Mouse (Mus musculus): ENCODE measurements around the gene Trappc3l. TPM values are rescaled to one million over a fixed set of nuclear protein-coding genes. Genes with fewer than 3 reads are reported as not detected.
"Not testable (repeated sequence)": the region's sequence is repeated elsewhere in the genome, so short reads cannot be mapped to it uniquely, and the experiment has no call there.

Gene Trappc3l
- not detected for total RNA-seq (2018; cell fraction: chromatin; rRNA removed)
- total RNA-seq (2018; cell fraction: cytosol; rRNA removed) = not detected
- not detected for total RNA-seq (2018; cell fraction: nucleus; rRNA removed)
- not detected in 3 replicates for polyA plus RNA-seq (2018)

DNA sequence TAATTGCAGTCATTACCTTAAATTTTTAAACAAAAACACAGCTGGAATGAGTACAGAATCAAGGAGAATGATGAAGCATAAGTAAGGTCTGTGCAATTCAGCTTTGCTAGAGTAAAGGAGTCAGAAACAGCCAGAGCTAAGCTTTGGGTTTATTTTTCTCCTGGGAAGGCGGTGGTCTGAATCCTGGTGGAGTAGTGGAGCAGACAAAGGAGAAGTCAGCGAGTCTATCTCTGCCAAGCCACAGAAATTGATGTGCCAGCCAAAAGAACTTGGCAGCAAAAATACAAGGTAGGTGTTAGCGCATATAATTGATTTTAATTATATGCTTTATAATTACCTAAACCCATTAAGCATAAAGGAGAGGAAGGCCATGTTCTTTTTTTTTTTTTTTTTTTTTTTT lies at the start of gene Trappc3l:
Trappc3l (plus strand) TSS at position 197 of the 400 bp plus-strand sequence.
- Histone ChIP-seq H3K36me3 (ENCODE audit: inconsistent target) (no peaks in the 10 kb centered on the region), H3K27ac (no peak within 1 kb of the TSS), H3K4me3 (ENCODE audit: inconsistent target) (no peak within 1 kb of the TSS), H3K79me2 (ENCODE audit: inconsistent target) (no peaks in the 10 kb centered on the region)
- WGBS (ENCODE audit: missing documents) = 86% methylated on average over 2 of the region's 3 CpGs

DNA sequence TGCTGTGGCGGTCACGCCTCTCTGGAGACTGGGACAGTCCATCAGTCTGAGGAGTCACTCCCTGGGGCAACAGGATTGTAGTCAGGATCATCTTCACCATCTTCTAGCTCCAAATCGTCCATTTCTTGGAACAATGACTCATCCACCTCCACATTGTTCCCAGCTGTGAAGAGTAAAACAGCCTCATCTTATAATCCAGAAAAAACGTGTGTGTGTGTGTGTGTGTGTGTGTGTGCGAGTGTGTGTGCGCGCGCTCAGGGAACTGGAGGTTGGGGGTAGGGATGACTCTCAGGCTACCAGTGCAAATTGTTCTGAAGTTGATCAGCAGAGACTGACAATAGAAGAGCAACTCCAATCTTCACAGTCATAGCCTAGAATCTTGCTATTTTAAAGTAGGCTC lies 40.7 kb upstream of the Trappc3l start:
- 93% methylated on average over 5 of the region's 8 CpGs for WGBS (ENCODE audit: missing documents)
- H3K36me3 ChIP-seq (ENCODE audit: inconsistent target) = peaks cover 65% of the 10 kb centered on the region
- H3K4me3 ChIP-seq (ENCODE audit: inconsistent target); H3K79me2 ChIP-seq (ENCODE audit: inconsistent target); H3K27ac ChIP-seq: not testable (repeated sequence)

DNA sequence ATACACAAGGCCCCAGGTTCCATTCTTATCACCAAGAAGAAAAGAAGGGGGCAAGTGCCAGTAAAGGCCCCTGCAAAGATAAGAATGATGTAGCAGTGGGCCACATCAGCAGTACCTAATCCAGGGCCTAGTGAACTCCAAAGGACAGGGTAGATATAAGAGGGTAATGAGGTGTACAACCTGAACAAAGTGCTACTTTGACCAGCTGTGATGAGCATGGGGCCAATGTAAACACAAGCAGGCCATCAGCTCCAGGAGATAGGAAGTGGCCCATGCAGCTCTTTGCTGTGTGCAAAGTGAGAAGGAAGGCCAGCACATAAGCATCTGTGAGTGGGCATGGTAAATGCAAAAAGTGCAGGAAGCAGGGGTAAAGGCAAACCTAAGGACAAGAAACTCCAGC lies 39.0 kb upstream of the Trappc3l start:
- Histone ChIP-seq H3K36me3 (ENCODE audit: inconsistent target) (peaks cover 53% of the 10 kb centered on the region), H3K79me2 (ENCODE audit: inconsistent target) (no peaks in the 10 kb centered on the region), H3K27ac (no peak overlapping the region), H3K4me3 (ENCODE audit: inconsistent target) (no peak overlapping the region)

DNA sequence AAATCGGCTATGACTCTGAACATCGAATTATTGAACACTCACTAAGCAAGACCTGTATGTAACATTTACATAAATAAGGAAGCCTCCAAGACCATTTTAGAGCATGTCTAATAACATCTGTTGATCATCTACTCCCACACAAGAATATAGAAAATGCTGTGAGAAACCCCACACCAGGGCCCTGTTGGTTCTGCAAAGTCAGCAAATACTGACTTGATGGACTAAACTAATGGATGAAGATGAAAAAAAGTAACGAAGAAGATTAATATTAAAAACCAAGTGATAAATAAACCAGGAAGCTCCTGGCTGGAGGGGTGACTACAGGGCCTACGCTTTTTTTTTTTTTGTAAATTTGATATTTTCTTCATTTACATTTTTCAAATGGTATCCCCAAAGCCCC lies 24.8 kb upstream of the Trappc3l start:
- peaks cover 12% of the 10 kb centered on the region for H3K36me3 ChIP-seq (ENCODE audit: inconsistent target)
- 100% methylated on average over 3 of the region's 4 CpGs for WGBS (ENCODE audit: missing documents)
- H3K27ac ChIP-seq = no peak overlapping the region
- peaks cover 60% of the 10 kb centered on the region for H3K79me2 ChIP-seq (ENCODE audit: inconsistent target)
- H3K4me3 ChIP-seq (ENCODE audit: inconsistent target) = no peak overlapping the region

DNA sequence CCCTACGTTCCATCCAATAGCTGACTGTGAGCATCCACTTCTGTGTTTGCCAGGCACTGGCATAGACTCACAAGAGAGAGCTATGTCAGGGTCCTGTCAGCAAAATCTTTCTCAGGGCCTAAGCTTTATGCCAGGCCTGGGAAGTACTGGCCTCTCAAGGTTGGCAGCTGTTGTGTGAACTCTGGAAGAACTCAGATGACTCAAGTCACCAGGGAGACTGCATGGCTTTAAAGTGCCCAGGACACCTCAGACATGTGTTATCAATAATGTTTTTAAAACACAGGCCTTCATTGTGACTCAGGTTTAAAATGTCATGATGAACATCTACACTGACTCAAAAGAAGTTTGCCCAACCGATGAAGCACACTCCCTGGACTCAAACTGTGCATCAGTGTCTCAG lies 24.2 kb upstream of the Trappc3l start:
- peaks cover 67% of the 10 kb centered on the region for H3K79me2 ChIP-seq (ENCODE audit: inconsistent target)
- peaks cover 12% of the 10 kb centered on the region for H3K36me3 ChIP-seq (ENCODE audit: inconsistent target)
- WGBS (ENCODE audit: missing documents) = 85% methylated on average over 2 of the region's 2 CpGs
- no peak overlapping the region for H3K27ac ChIP-seq
- H3K4me3 ChIP-seq (ENCODE audit: inconsistent target) = no peak overlapping the region

DNA sequence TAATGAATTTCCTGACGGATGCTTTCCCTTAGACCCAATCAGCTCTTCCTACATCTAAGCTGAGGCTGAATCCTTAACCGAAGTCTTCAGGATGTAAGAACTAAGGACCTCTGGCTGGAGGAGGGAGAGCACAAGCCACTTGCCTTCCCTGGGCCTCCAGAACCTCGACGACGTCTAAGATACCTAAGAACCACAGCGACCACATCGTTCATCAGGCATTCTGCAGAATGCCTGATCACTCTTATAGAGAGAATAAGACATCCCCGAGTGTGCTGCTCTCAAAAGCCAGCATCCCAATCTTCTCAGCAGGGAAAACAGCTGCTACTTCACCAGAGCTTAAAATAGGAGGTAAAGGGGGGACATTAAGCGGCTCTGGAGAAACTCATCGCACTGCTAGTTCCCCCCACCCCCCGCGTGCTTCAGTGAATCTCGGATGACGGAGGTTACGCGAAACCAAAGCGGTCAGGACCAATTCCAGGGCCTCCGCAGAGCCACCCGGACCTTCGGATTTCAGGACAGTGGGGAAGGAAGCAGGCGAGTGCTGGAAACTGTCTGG lies 18.6 kb upstream of the Trappc3l start:
- H3K79me2 ChIP-seq (ENCODE audit: inconsistent target) = peaks cover 50% of the 10 kb centered on the region
- WGBS (ENCODE audit: missing documents) = 2% methylated on average over 21 of the region's 21 CpGs
- H3K36me3 ChIP-seq (ENCODE audit: inconsistent target) = no peaks in the 10 kb centered on the region
- H3K4me3 ChIP-seq (ENCODE audit: inconsistent target) = peak overlapping the region; percentile 91
- peak overlapping the region; percentile 64 for H3K27ac ChIP-seq

DNA sequence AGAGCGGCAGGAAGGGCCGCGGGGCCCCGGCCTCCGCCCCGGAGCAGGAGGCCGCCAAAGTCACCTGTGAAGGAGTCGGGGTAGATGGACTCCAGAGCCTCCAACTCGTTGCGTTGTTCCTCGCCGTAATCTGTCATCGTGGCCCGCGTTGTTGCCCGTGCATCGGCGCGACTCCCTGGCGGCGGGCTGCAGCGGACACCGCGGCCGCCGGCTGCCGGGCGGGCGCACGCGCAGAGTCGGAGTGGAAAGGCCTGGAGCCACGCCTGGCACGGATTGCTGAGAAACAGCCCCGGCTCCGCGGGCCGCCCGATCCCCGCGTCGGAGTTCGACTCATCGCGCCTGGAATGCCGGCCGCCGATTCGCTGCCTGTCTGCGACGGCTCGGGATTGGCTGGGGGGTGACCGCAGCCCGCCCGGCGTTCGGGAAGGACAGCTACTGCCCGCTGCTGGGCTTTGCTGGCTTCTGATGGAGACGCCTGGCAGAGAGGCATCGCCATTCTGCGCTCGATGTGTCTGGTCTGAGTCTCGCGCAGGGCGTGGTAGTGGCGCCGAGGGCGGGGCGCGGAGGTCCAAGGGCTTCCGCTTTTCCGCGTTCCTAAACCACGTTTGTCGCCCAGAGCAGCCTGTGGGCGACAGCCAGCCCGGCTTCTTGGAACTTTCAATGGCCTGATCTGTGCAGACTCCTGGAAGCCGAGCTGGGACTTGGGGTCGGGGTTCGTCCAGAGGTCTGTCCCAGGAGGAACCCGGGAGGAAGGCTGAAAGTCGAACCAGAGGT lies 17.9 kb upstream of the Trappc3l start, which contains the start of gene Rwdd1:
Rwdd1 (minus strand) TSS at position 323 of the 774 bp plus-strand sequence.
- no peaks in the 10 kb centered on the region for H3K36me3 ChIP-seq (ENCODE audit: inconsistent target)
- peak within 1 kb of the TSS; percentile 77 for H3K27ac ChIP-seq
- under 1% methylated on average over 73 of the region's 82 CpGs for WGBS (ENCODE audit: missing documents)
- peak within 1 kb of the TSS; percentile 91 for H3K4me3 ChIP-seq (ENCODE audit: inconsistent target)
- H3K79me2 ChIP-seq (ENCODE audit: inconsistent target) = peaks cover 43% of the 10 kb centered on the region

DNA sequence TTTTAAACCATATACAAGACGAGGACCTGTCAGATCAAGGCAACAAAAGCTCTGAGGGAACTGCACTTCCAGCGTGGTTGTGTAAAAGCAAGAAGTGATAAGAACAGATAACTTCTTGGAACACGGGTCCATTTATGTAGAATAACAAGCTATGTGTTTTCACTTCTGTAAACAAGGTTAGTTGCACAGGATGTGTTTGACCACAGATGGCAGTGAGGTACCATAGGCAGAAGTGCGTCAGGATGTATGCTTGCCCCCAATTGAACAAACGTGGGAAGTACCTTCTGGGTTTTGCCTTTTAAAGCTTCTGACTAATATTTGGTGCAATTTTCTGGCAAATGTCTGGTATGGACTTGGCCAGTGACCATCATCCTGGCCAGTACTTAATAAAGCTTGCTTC lies 7.1 kb upstream of the Trappc3l start:
- Histone ChIP-seq H3K36me3 (ENCODE audit: inconsistent target) (no peaks in the 10 kb centered on the region), H3K27ac (no peak overlapping the region), H3K79me2 (ENCODE audit: inconsistent target) (no peaks in the 10 kb centered on the region), H3K4me3 (ENCODE audit: inconsistent target) (no peak overlapping the region)
- WGBS (ENCODE audit: missing documents) = 45% methylated on average over 5 of the region's 5 CpGs

DNA sequence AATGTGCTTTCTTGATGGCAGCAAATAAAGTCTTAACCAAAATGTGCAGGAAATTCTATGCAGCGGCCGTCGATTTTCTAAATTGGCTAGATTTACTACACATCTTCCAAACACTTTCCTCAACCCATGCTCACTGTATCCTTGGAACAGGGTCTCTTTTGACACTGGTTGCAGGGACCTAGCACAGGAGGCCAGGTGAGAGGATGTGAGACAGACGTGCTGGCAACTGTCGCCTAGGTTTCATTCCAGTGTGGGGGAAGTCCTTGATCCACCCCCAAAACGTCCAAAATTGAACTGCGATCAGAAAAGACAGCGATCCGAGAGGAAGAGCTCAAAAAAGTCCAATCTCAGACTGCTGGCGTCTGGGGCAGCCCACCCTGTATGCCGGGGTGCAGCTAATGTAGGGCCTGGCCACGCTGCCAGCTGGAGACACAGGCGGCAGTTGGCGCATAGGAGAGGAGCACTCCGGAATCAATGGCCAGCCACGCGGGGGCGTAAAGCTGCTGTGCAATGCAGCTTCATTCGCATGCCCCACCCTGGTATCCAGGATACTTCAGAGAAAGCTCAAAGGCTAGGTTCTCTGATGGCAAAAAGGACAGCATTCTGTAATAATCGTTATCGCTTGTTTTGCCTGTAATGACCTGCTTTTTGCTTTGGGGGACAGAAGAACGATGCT lies 3.6 kb upstream of the Trappc3l start:
- no peaks in the 10 kb centered on the region for H3K79me2 ChIP-seq (ENCODE audit: inconsistent target)
- 21% methylated on average over 22 of the region's 22 CpGs for WGBS (ENCODE audit: missing documents)
- H3K27ac ChIP-seq = no peak overlapping the region
- no peaks in the 10 kb centered on the region for H3K36me3 ChIP-seq (ENCODE audit: inconsistent target)
- H3K4me3 ChIP-seq (ENCODE audit: inconsistent target) = no peak overlapping the region

DNA sequence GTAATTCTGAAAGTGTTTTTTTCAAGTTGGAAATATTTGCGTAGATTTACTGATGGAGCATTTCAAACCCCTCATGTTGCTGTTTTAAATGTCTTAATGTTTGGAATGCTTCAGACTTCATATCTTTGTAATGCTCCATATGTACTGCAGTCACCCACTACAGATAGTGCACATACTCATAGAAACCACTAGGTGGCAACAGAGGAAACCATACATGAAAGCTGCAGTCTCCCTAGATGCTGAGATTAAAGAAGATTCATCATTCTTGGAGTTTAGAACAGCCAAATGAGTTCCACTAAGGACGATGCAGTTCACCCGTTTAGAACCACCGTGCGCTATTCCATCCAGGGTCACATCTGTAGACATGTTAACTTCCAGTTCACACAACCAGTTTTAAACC lies 810 bp upstream of the Trappc3l start:
- H3K27ac ChIP-seq = no peak overlapping the region
- H3K79me2 ChIP-seq (ENCODE audit: inconsistent target) = no peaks in the 10 kb centered on the region
- no peaks in the 10 kb centered on the region for H3K36me3 ChIP-seq (ENCODE audit: inconsistent target)
- no peak overlapping the region for H3K4me3 ChIP-seq (ENCODE audit: inconsistent target)
- WGBS (ENCODE audit: missing documents) = 16% methylated on average over 5 of the region's 5 CpGs

DNA sequence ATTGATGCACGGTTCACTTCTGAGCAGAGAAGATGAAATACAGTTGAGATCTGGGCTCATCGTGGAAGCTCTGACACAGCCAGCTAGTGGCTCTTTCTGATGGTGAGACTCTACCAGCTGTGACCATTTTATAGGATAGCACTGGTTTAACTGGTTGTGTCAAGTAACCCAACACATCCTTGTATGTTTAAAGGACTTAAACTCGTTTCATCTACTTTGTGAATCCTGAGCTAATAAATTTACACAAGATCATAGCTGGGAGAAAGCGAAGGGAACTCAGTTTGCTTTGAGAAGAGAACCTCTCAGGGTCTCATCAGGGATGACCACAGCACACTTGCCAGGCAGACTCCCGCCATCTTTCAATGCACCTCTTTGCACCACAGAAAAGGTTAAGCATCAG lies 6.8 kb downstream of the Trappc3l start, which contains the start of gene Calhm4:
Calhm4 (minus strand) TSS at position 101 of the 400 bp plus-strand sequence.
- no peaks in the 10 kb centered on the region for H3K79me2 ChIP-seq (ENCODE audit: inconsistent target)
- 89% methylated on average over 5 of the region's 5 CpGs for WGBS (ENCODE audit: missing documents)
- no peak within 1 kb of the TSS for H3K27ac ChIP-seq
- H3K36me3 ChIP-seq (ENCODE audit: inconsistent target) = no peaks in the 10 kb centered on the region
- H3K4me3 ChIP-seq (ENCODE audit: inconsistent target) = no peak within 1 kb of the TSS

DNA sequence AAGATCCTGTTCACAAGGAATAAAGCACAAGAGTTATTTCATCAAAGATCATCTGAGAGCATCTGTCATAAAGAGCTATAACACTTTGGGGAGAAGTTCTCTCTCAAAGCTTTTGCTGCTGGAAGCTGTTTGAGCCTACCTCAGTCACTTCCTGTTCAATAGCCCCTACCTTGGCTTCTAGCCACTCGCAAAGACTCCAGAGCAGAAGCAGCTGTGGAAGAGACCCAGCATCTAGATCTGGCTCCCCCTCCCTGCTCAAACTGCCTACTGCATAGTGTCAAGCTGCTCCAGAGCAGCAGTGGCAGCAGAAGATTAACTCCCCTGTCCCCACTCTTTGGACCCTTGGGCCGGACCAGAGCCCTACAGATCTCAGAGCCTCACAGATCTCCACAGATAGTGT lies 16.6 kb downstream of the Trappc3l start:
- 67% methylated on average over 2 of the region's 2 CpGs for WGBS (ENCODE audit: missing documents)
- no peaks in the 10 kb centered on the region for H3K36me3 ChIP-seq (ENCODE audit: inconsistent target)

DNA sequence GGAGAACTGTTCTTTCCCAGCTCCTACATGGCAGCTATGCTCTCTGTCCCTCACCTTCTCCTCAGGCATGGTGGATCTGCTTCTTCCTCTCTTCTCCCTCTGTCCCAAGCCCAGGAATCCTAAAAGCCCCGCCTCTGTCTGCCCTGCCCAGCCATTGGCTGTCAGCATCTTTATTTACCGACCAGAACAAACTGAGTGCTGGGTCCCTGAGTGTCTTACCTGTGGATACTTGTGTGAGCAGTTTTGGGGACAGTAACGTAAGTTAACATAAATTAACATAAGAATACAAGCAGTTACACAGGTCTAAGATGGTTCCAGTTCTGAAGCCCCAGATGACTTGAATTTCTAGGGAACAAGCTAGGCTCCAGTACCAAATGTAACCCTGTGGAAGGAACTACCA lies 29.2 kb downstream of the Trappc3l start:
- Histone ChIP-seq H3K36me3 (ENCODE audit: inconsistent target) (no peaks in the 10 kb centered on the region), H3K27ac (no peak overlapping the region), H3K79me2 (ENCODE audit: inconsistent target) (no peaks in the 10 kb centered on the region), H3K4me3 (ENCODE audit: inconsistent target) (no peak overlapping the region)
- 90% methylated on average over 3 of the region's 3 CpGs for WGBS (ENCODE audit: missing documents)

More for the DNA sequence above, 16.6 kb downstream of the Trappc3l start:
- H3K79me2 ChIP-seq (ENCODE audit: inconsistent target) = no peaks in the 10 kb centered on the region
- no peak overlapping the region for H3K27ac ChIP-seq
- H3K4me3 ChIP-seq (ENCODE audit: inconsistent target) = no peak overlapping the region

DNA sequence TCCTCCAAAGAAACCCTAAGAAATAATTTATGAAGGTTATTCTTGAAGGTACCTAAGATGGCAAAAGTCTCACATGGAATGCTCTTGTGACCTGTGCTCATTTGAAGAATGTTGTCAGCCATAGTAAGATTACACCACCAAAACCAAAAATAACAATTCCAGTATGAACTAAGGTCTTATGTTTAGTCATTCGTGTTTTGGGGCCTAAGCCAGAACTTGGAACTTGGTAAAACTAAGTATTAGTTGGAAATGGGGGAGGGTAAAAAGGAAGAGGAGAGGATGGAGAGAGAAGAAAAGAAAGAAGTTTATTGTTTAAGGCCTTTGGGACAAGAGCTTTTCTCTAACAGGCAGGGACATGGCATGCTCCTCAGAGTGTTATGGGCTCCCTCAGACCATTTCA lies 32.2 kb downstream of the Trappc3l start:
- no peak overlapping the region for H3K4me3 ChIP-seq (ENCODE audit: inconsistent target)
- no peak overlapping the region for H3K27ac ChIP-seq
- no peaks in the 10 kb centered on the region for H3K36me3 ChIP-seq (ENCODE audit: inconsistent target)
- WGBS (ENCODE audit: missing documents) = 93% methylated on average over 1 of the region's 1 CpGs
- no peaks in the 10 kb centered on the region for H3K79me2 ChIP-seq (ENCODE audit: inconsistent target)

DNA sequence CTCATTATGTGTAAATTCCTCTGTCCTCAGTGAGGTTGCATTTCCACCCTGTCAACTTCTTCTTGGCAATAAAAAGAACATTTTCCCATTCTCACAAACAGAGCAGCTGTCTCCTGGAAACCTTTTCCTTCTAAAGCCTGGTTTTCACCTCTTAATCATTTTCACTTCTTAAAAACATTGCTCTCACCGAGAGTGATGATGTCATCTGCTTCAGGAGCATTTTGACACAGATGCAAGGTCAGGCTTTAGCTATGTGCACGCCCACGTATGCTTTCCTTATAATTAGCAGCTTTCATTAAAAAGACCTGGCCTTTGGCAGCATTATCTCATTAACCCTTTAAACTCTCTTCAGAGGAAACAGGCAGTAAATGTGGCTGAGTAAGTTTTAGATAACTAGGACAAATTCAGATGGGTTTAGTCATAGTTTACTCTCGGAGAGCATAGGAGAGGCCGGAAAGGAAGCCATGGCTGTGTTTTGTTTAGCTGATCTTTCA lies 33.6 kb downstream of the Trappc3l start:
- H3K4me3 ChIP-seq (ENCODE audit: inconsistent target) = no peak overlapping the region
- no peaks in the 10 kb centered on the region for H3K79me2 ChIP-seq (ENCODE audit: inconsistent target)
- no peaks in the 10 kb centered on the region for H3K36me3 ChIP-seq (ENCODE audit: inconsistent target)
- no peak overlapping the region for H3K27ac ChIP-seq
- WGBS (ENCODE audit: missing documents) = 84% methylated on average over 5 of the region's 5 CpGs

All from macrophage (primary cell).